Mouse (Mus musculus): ENCODE results near the gene Rap1b.

GRCm38 (mm10) chr10:117829472-117830155, 16.2 kb downstream of the Rap1b start:
- TF ChIP-seq CTCF (IDR thresholded peaks at IDR 0.05; ENCODE audit: insufficient read depth, low read depth, low read length) (no peak), POLR2A (IDR thresholded peaks at IDR 0.05; ENCODE audit: insufficient read depth, low read depth, low read length) (no peak)

Data from olfactory bulb, adult 2 months (tissue).